Mouse (Mus musculus): ENCODE data around the gene Aqp1. TPM values are rescaled to one million over a fixed set of nuclear protein-coding genes. Genes with fewer than 3 reads are reported as not detected.

Gene Aqp1
- total and polyA plus RNA-seq, 3 experiments, result 57.2 to 95.3 TPM; not detected in 1

DNA sequence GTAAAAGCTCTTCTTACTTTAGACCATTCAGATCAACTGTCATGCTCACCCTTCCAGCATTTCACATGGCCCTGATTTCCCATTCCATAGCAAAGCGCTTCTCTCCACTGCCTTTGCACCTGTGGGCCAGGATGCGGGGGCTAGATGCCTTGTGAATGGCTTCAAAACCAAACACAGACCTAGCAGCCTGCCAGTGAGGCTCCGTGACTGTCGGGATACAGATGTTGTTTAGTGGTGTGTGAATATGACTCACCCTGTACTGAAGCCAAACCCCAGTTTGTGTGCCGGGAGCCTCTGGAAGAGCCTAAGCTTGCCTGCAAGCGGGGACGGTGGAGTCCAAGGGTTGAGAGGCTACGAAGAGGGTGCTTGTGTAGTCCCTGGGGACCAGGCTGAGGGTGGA is 21.6 kb upstream of the Aqp1 start:
- no peaks in the 10 kb centered on the region for H3K36me3 ChIP-seq (ENCODE audit: control insufficient read depth in 1 of 2, insufficient read depth in 2 of 2, low read length in 2 of 2)
- H3K4me1 ChIP-seq (ENCODE audit: control insufficient read depth in 1 of 2, insufficient read depth in 2 of 2, low read length in 2 of 2), result no peaks in the 10 kb centered on the region
- no peak overlapping the region for H3K27ac ChIP-seq (ENCODE audit: control insufficient read depth, low read depth, low read length)
- DNase-seq (ENCODE audit: low read depth, low spot score), result no peak
- no peak overlapping the region for H3K4me3 ChIP-seq (ENCODE audit: control insufficient read depth in 1 of 2, insufficient read depth in 1 of 2, low read depth in 2 of 2, low read length in 2 of 2)
- H3K27me3 ChIP-seq (ENCODE audit: control insufficient read depth in 1 of 2, insufficient read depth in 2 of 2, low read length in 2 of 2), result no peaks in the 10 kb centered on the region
- no peak overlapping the region for H3K9ac ChIP-seq (ENCODE audit: control insufficient read depth, low read depth, low read length, poor library complexity, severe bottlenecking)
- TF ChIP-seq ETS1 (IDR thresholded peaks at IDR 0.05; ENCODE audit: low read depth, low read length) (no peak), BHLHE40 (IDR thresholded peaks at IDR 0.05; ENCODE audit: borderline replicate concordance, low read depth, low read length) (no peak), RAD21 (IDR thresholded peaks at IDR 0.05; ENCODE audit: low read depth, low read length) (no peak), HCFC1 (IDR thresholded peaks at IDR 0.05; ENCODE audit: low read depth, low read length) (no peak), ELF1 (IDR thresholded peaks at IDR 0.05; ENCODE audit: low read depth, low read length) (no peak), ZMIZ1 (IDR thresholded peaks at IDR 0.05; ENCODE audit: low read depth, low read length) (no peak), E2F4 (IDR thresholded peaks at IDR 0.05; ENCODE audit: borderline replicate concordance, low read depth, low read length) (no peak), GABPA (IDR thresholded peaks at IDR 0.05; ENCODE audit: low read depth, low read length) (no peak), CHD1 (IDR thresholded peaks at IDR 0.05; ENCODE audit: low read depth, low read length) (no peak), MAZ (IDR thresholded peaks at IDR 0.05; ENCODE audit: low read depth, low read length) (no peak)
- no peaks in the 10 kb centered on the region for H3K79me2 ChIP-seq (ENCODE audit: control insufficient read depth, insufficient read depth, low read length, poor library complexity)
- no peaks in the 10 kb centered on the region for H3K9me3 ChIP-seq (replicated peaks; ENCODE audit: insufficient read depth, low read length)

DNA sequence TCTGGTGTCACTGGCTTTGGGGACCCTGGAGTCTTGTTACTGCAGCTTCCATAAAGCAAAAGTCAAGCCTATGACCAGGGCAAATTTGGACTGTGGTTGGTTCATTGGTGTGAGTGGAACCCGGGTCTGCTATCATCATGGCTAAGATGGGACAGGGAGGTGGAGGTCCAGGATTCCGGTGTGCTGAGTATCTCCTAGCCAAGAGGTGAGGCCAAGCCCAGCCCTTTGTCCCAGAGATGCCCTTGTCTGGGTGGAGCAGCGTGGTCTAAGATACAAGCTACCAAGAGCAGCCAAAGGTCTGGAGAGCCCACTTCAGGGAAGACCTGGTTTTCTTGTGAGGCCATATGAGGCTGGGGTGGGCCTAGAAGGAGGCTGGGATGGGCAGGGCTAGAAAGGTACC is 17.6 kb upstream of the Aqp1 start:
- H3K27me3 ChIP-seq (ENCODE audit: control insufficient read depth in 1 of 2, insufficient read depth in 2 of 2, low read length in 2 of 2), result no peaks in the 10 kb centered on the region
- no peak for TF ChIP-seq TCF12 (IDR thresholded peaks at IDR 0.05; ENCODE audit: low read depth, low read length)
- no peak for TF ChIP-seq JUND (IDR thresholded peaks at IDR 0.05; ENCODE audit: low read depth, low read length)
- no peak for TF ChIP-seq MXI1 (IDR thresholded peaks at IDR 0.05; ENCODE audit: low read depth, low read length)
- no peak for TF ChIP-seq BHLHE40 (IDR thresholded peaks at IDR 0.05; ENCODE audit: borderline replicate concordance, low read depth, low read length)
- no peak for TF ChIP-seq HCFC1 (IDR thresholded peaks at IDR 0.05; ENCODE audit: low read depth, low read length)
- no peak for TF ChIP-seq KAT2A (conservative IDR thresholded peaks at IDR 0.05; ENCODE audit: low read depth, low read length)
- no peak for TF ChIP-seq ELF1 (IDR thresholded peaks at IDR 0.05; ENCODE audit: low read depth, low read length)
- no peak overlapping the region for H3K9ac ChIP-seq (ENCODE audit: control insufficient read depth, low read depth, low read length, poor library complexity, severe bottlenecking)
- peaks cover 3 to 22% of the 10 kb centered on the region in 2 experiments for H3K4me1 ChIP-seq (ENCODE audit: control insufficient read depth in 1 of 2, insufficient read depth in 2 of 2, low read length in 2 of 2)
- no peak overlapping the region for H3K27ac ChIP-seq (ENCODE audit: control insufficient read depth, low read depth, low read length)
- no peak for DNase-seq (ENCODE audit: low read depth, low spot score)
- H3K79me2 ChIP-seq (ENCODE audit: control insufficient read depth, insufficient read depth, low read length, poor library complexity), result no peaks in the 10 kb centered on the region
- no peaks in the 10 kb centered on the region for H3K36me3 ChIP-seq (ENCODE audit: control insufficient read depth in 1 of 2, insufficient read depth in 2 of 2, low read length in 2 of 2)
- H3K9me3 ChIP-seq (replicated peaks; ENCODE audit: insufficient read depth, low read length), result no peaks in the 10 kb centered on the region
- H3K4me3 ChIP-seq (ENCODE audit: control insufficient read depth in 1 of 2, insufficient read depth in 1 of 2, low read depth in 2 of 2, low read length in 2 of 2), result no peak overlapping the region

Data from MEL (cell line).